Mouse (Mus musculus) megakaryocyte, embryonic 14.5 days (primary cell): ENCODE data around the gene Retreg1.

Experiments
- FLI1 ChIP-seq: IDR thresholded peaks from 2 replicates; pipeline ENCODE4 v1.6.1; 2012; ENCODE audit warnings: low read length, inconsistent platforms, mixed read lengths
- GATA1 ChIP-seq: IDR thresholded peaks from 3 replicates; pipeline ENCODE4 v1.6.1; 2012; ENCODE audit warnings: mixed read lengths, low read length, inconsistent platforms, borderline replicate concordance

- TF ChIP-seq FLI1 (no peak), GATA1 (no peak)
Observed at GRCm38 (mm10) chr15:25811834-25812250, 31.1 kb upstream of the Retreg1 start.
